Mouse (Mus musculus) ES-E14 (cell line): ENCODE data around the gene Mybpc3. TPM values are rescaled to one million over a fixed set of nuclear protein-coding genes. Genes with fewer than 3 reads are reported as not detected.

Experiments used
- DNase-seq: peaks from one replicate; pipeline ENCODE4 v3.0.0-alpha.2; 2013; ENCODE audit warnings: low read depth, low spot score
- H3K27ac ChIP-seq: 2 replicates; pipeline ENCODE4 v1.5.1; 2012; ENCODE audit warnings: low read depth, mild to moderate bottlenecking, low read length, moderate library complexity, mixed read lengths; ENCODE audit not compliant: poor library complexity, insufficient read depth, severe bottlenecking
- H3K36me3 ChIP-seq: 2 replicates; pipeline ENCODE4 v1.6.1; 2012; ENCODE audit warnings: mild to moderate bottlenecking, low read length, moderate library complexity, mixed read lengths; ENCODE audit not compliant: control insufficient read depth, poor library complexity, insufficient read depth, severe bottlenecking
- H3K4me1 ChIP-seq, 2 experiments: fragments of 150-350 bp in 1 of 2; sonication (generic) in 1 of 2; 2 replicates each; pipeline ENCODE4 v1.6.1; 2012; ENCODE audit warnings: low read length in 2 of 2, mild to moderate bottlenecking in 1 of 2, mixed read lengths in 1 of 2; ENCODE audit not compliant: control insufficient read depth in 2 of 2, insufficient read depth in 2 of 2, poor library complexity in 1 of 2
- H3K4me3 ChIP-seq, 2 experiments: fragments of 150-350 bp in 1 of 2; sonication (generic) in 1 of 2; 2 replicates each; pipeline ENCODE4 v1.5.1; 2012; ENCODE audit warnings: low read length in 2 of 2, low read depth in 1 of 2, mild to moderate bottlenecking in 1 of 2, mixed read lengths in 1 of 2; ENCODE audit not compliant: insufficient read depth in 1 of 2, poor library complexity in 1 of 2, severe bottlenecking in 1 of 2
- H3K9ac ChIP-seq: 2 replicates; pipeline ENCODE4 v1.6.1; 2012; ENCODE audit warnings: low read depth, mild to moderate bottlenecking, low read length, mixed read lengths; ENCODE audit not compliant: poor library complexity, insufficient read depth, severe bottlenecking
- H3K9me3 ChIP-seq: fragments of 150-350 bp; sonication (generic); 2 replicates; pipeline ENCODE4 v1.6.1; 2012; ENCODE audit warnings: low read depth, mild to moderate bottlenecking, low read length; ENCODE audit not compliant: control insufficient read depth, insufficient read depth
- CHD2 ChIP-seq: IDR thresholded peaks from 2 replicates; pipeline ENCODE4 v1.6.1; 2014; ENCODE audit warnings: mild to moderate bottlenecking, low read depth, low read length, inconsistent platforms
- HCFC1 ChIP-seq: IDR thresholded peaks from 2 replicates; pipeline ENCODE4 v1.6.1; 2012; ENCODE audit warnings: low read length, inconsistent platforms, borderline replicate concordance; ENCODE audit not compliant: insufficient read depth
- MAFK ChIP-seq: IDR thresholded peaks from 2 replicates; pipeline ENCODE4 v1.6.1; 2014; ENCODE audit warnings: mild to moderate bottlenecking, low read depth, low read length, inconsistent platforms; ENCODE audit not compliant: insufficient read depth
- ZC3H11A ChIP-seq: IDR thresholded peaks from 2 replicates; pipeline ENCODE4 v1.6.1; 2012; ENCODE audit warnings: low read depth, mild to moderate bottlenecking, inconsistent platforms, low read length, borderline replicate concordance
- ZNF384 ChIP-seq: IDR thresholded peaks from 2 replicates; pipeline ENCODE4 v1.6.1; 2012; ENCODE audit warnings: low read depth, low read length, inconsistent platforms
- in situ Hi-C, 2 experiments: fragments of 600-800 bp; cut with MboI; formaldehyde crosslinking; loops; one replicate each; pipeline ENCODE4 v1.15.1; 2025; ENCODE audit warnings: low sequenced_read_pairs in 2 of 2, inconsistent platforms in 1 of 2; ENCODE audit not compliant: unreplicated experiment in 2 of 2
- total RNA-seq: library from RNA; depleted of rRNA; stranded (reverse); fragments of 300-350 nt; gene quantifications from 2 replicates; pipeline ENCODE4 v1.2.3, GENCODE M21; 2012; rRNA removed

The Mybpc3 gene
- total RNA-seq, 1 experiment, result 0.62 TPM

GRCm38 (mm10) chr2:91183711-91184405 is 65.9 kb downstream of the Mybpc3 start, which contains the start of gene Madd:
Gene Madd (minus strand): TSS chr2:91183837.
- in situ Hi-C loops, result no loop called here
- H3K4me1 ChIP-seq, result peaks cover 0 to 7% of the 10 kb centered on the region in 2 experiments; a peak in 1 of 4 replicates
- no peaks in the 10 kb centered on the region for H3K9me3 ChIP-seq
- no peaks in the 10 kb centered on the region for H3K36me3 ChIP-seq
- peak within 1 kb of the TSS; percentile 41 to 79 for H3K4me3 ChIP-seq
- peak within 1 kb of the TSS; percentile 62 for H3K9ac ChIP-seq
- TF ChIP-seq HCFC1 (no peak), MAFK (no peak), ZC3H11A (no peak), CHD2 (no peak), ZNF384 (no peak)
- no peak within 1 kb of the TSS for H3K27ac ChIP-seq
- DNase-seq, result no peak

Other genes starting within 250 kb of the Mybpc3 start
- 2.8 and 3.2 TPM in 2 replicates for gene C1qtnf4, start 232.3 kb upstream of the Mybpc3 start, total RNA-seq
- 12.5 and 19.0 TPM in 2 replicates for gene Kbtbd4, start 213.4 kb upstream of the Mybpc3 start, total RNA-seq
- 106 and 109 TPM in 2 replicates for gene Ndufs3, start 213.3 kb upstream of the Mybpc3 start, total RNA-seq
- gene Celf1, start 177.8 kb upstream of the Mybpc3 start, total RNA-seq, result 61.7 and 73.0 TPM in 2 replicates
- gene Rapsn, start 82.5 kb upstream of the Mybpc3 start, total RNA-seq, result 1.1 and 2.4 TPM in 2 replicates
- 226 and 262 TPM in 2 replicates for gene Psmc3, start 64.1 kb upstream of the Mybpc3 start, total RNA-seq
- 18.3 and 20.1 TPM in 2 replicates for gene Slc39a13, start 47.7 kb upstream of the Mybpc3 start, total RNA-seq
- gene Spi1, start 35.8 kb upstream of the Mybpc3 start, total RNA-seq, result 0.31 and 0.32 TPM in 2 replicates
- gene Madd, start 65.7 kb downstream of the Mybpc3 start, total RNA-seq, result 6.7 and 7.8 TPM in 2 replicates
- 0.90 and 1.4 TPM in 2 replicates for gene Nr1h3, start 84.7 kb downstream of the Mybpc3 start, total RNA-seq
- 12.9 and 19.6 TPM in 2 replicates for gene Acp2, start 84.7 kb downstream of the Mybpc3 start, total RNA-seq
- 10.4 and 11.0 TPM in 2 replicates for gene Ddb2, start 118.8 kb downstream of the Mybpc3 start, total RNA-seq
- 11.1 and 18.4 TPM in 2 replicates for gene Pacsin3, start 137.8 kb downstream of the Mybpc3 start, total RNA-seq
- 40.7 and 46.8 TPM in 2 replicates for gene Arfgap2, start 146.8 kb downstream of the Mybpc3 start, total RNA-seq